Mouse (Mus musculus) adrenal gland, adult 8-10 months (tissue): ENCODE results near the gene Gm42906. TPM values are rescaled to one million over a fixed set of nuclear protein-coding genes. Genes with fewer than 3 reads are reported as not detected.

ENCODE experiments used
- DNase-seq: peaks from one replicate; pipeline ENCODE4 v3.0.0; 2022
- total RNA-seq, 4 experiments: library from RNA; stranded (reverse); gene quantifications; 2 replicates each; pipeline ENCODE4 v1.2.4; 2022

The Gm42906 gene
- total RNA-seq: 1 to 10 TPM in 3 of 4 experiments, not detected in 1; 1.6 to 4.3 (median 4.3) TPM

- DNase-seq: no peak
These were observed at the start of gene Gm42906 for GRCm38 (mm10) chr5:151428113-151428756. Gm42906 (minus strand) TSS chr5:151428163.

GRCm38 (mm10) chr5:151445695-151446094 lies 17.7 kb upstream of the Gm42906 start:
- DNase-seq: no peak

- no peak for DNase-seq
These were observed 7.1 kb upstream of the Gm42906 start for GRCm38 (mm10) chr5:151435106-151435505.

GRCm38 (mm10) chr5:151426466-151426865 lies 1.5 kb downstream of the Gm42906 start:
- DNase-seq: no peak

- no peak for DNase-seq
These were observed 5.3 kb downstream of the Gm42906 start for GRCm38 (mm10) chr5:151422692-151423091.

GRCm38 (mm10) chr5:151421859-151422258 lies 6.1 kb downstream of the Gm42906 start:
- DNase-seq: no peak

GRCm38 (mm10) chr5:151418551-151418950 lies 9.4 kb downstream of the Gm42906 start:
- no peak for DNase-seq

- peak; percentile 33 for DNase-seq
These were observed 10.4 kb downstream of the Gm42906 start for GRCm38 (mm10) chr5:151417421-151418038.

- no peak for DNase-seq
These were observed 11.0 kb downstream of the Gm42906 start for GRCm38 (mm10) chr5:151416988-151417387.

- no peak for DNase-seq
These were observed 14.3 kb downstream of the Gm42906 start for GRCm38 (mm10) chr5:151413617-151414016.

- no peak for DNase-seq
These were observed 15.1 kb downstream of the Gm42906 start for GRCm38 (mm10) chr5:151412666-151413463.

GRCm38 (mm10) chr5:151410006-151410405 lies 18.0 kb downstream of the Gm42906 start:
- no peak for DNase-seq

GRCm38 (mm10) chr5:151409282-151409681 lies 18.7 kb downstream of the Gm42906 start:
- DNase-seq: no peak

- DNase-seq: no peak
These were observed 19.7 kb downstream of the Gm42906 start for GRCm38 (mm10) chr5:151408124-151408900.

- DNase-seq: no peak
These were observed 20.5 kb downstream of the Gm42906 start for GRCm38 (mm10) chr5:151407493-151407892.

- no peak for DNase-seq
These were observed 21.7 kb downstream of the Gm42906 start for GRCm38 (mm10) chr5:151406276-151406675.

- no peak for DNase-seq
These were observed 22.6 kb downstream of the Gm42906 start for GRCm38 (mm10) chr5:151405314-151405903.

GRCm38 (mm10) chr5:151403586-151403985 lies 24.4 kb downstream of the Gm42906 start:
- no peak for DNase-seq

GRCm38 (mm10) chr5:151400557-151400944 lies 27.4 kb downstream of the Gm42906 start:
- DNase-seq: no peak

- no peak for DNase-seq
These were observed 27.9 kb downstream of the Gm42906 start for GRCm38 (mm10) chr5:151399918-151400556.

- no peak for DNase-seq
These were observed 31.8 kb downstream of the Gm42906 start for GRCm38 (mm10) chr5:151396119-151396518.

- DNase-seq: no peak
These were observed 33.3 kb downstream of the Gm42906 start for GRCm38 (mm10) chr5:151394690-151395089.
